Comparison of ENCODE assay signal across 8 mouse cellular contexts in genomic region chr1:193174143-193174733, GRCm38 (mm10). TPM values are rescaled to one million over a fixed set of nuclear protein-coding genes. Genes with fewer than 3 reads are reported as not detected.
DNase-seq lines count a peak whose midpoint lies in the region; ATAC-seq and TF ChIP-seq lines count a peak whose summit lies in the region.

No protein-coding gene starts in this region.

- H3K4me1 ChIP-seq in megakaryocyte, embryonic 14.5 days: peaks cover 66% of the 10 kb centered on the region
- H3K4me1 ChIP-seq in embryonic fibroblast, embryonic 13.5 days (ENCODE audit: control insufficient read depth, insufficient read depth, low read length): no peaks in the 10 kb centered on the region; the same call in 1 of the 2 replicates
- H3K4me1 ChIP-seq in limb, embryonic 10.5 days: peaks cover 23% of the 10 kb centered on the region
- peaks cover 22% of the 10 kb centered on the region for H3K4me1 ChIP-seq in stomach, embryonic 14.5 days (ENCODE audit: control insufficient read depth, insufficient read depth, low read length)

- 90% methylated on average over 13 of the region's 13 CpGs for WGBS in limb, embryonic 10.5 days
- 77% methylated on average over 13 of the region's 13 CpGs for WGBS in stomach, embryonic 14.5 days

- no peak for DNase-seq in limb, embryonic 10.5 days (ENCODE audit: low spot score)
- no peak for DNase-seq in urinary bladder, adult 2 months (ENCODE audit: low spot score)
- DNase-seq in cerebellum, adult 9-10 months: no peak
- DNase-seq in c-Kit-positive CD71-positive TER-119-positive erythroid progenitor cells, embryonic 14.5 days (ENCODE audit: low spot score): no peak

- peak overlapping the region; percentile 80; the same call in 1 of the 2 replicates for H3K9ac ChIP-seq in stomach, embryonic 14.5 days (replicated peaks; ENCODE audit: low read depth, low read length)

- ATAC-seq in megakaryocyte, adult 5-6 weeks (ENCODE audit: poor library complexity, severe bottlenecking): no peak
- ATAC-seq in stomach, embryonic 14.5 days (ENCODE audit: insufficient number of reproducible peaks, insufficient read depth, low FRiP score, low read depth): no peak

- H3K27me3 ChIP-seq in megakaryocyte, embryonic 14.5 days (replicated peaks): peaks cover under 1% of the 10 kb centered on the region
- H3K27me3 ChIP-seq in limb, embryonic 10.5 days (ENCODE audit: low read depth, poor library complexity, severe bottlenecking): no peaks in the 10 kb centered on the region
- H3K27me3 ChIP-seq in stomach, embryonic 14.5 days (ENCODE audit: control insufficient read depth, insufficient read depth, low read length): no peaks in the 10 kb centered on the region

- H3K27ac ChIP-seq in embryonic fibroblast, embryonic 13.5 days (ENCODE audit: insufficient read depth, low read length): no peak overlapping the region
- H3K27ac ChIP-seq in limb, embryonic 10.5 days: peak overlapping the region; percentile 91
- peak overlapping the region; percentile 84 for H3K27ac ChIP-seq in stomach, embryonic 14.5 days (ENCODE audit: low read length)

- peak overlapping the region; percentile 60 for H3K4me2 ChIP-seq in stomach, embryonic 14.5 days (replicated peaks; ENCODE audit: low read depth, low read length)

- no peaks in the 10 kb centered on the region for H3K9me3 ChIP-seq in megakaryocyte, embryonic 14.5 days
- no peaks in the 10 kb centered on the region for H3K9me3 ChIP-seq in limb, embryonic 10.5 days (replicated peaks)
- H3K9me3 ChIP-seq in stomach, embryonic 14.5 days (ENCODE audit: control insufficient read depth, low read depth, low read length): no peaks in the 10 kb centered on the region

- TF ChIP-seq CTCF in embryonic fibroblast, embryonic 13.5 days (IDR thresholded peaks at IDR 0.05; ENCODE audit: borderline replicate concordance, insufficient read depth, low read length): no peak

- 0 out of 2 replicates have a peak, but pooled peaks have one; percentile 3 for TF ChIP-seq POLR2A in embryonic fibroblast, embryonic 13.5 days (IDR thresholded peaks at IDR 0.05; ENCODE audit: low read depth, low read length)

- H3K4me3 ChIP-seq in megakaryocyte, embryonic 14.5 days (replicated peaks): peak overlapping the region; percentile 97
- peak overlapping the region; percentile 93 for H3K4me3 ChIP-seq in embryonic fibroblast, embryonic 13.5 days (ENCODE audit: insufficient read depth, low read length)
- peak overlapping the region; percentile 74 for H3K4me3 ChIP-seq in limb, embryonic 10.5 days
- H3K4me3 ChIP-seq in stomach, embryonic 14.5 days (ENCODE audit: low read depth, low read length): peak overlapping the region; percentile 77; the same call in 1 of the 2 replicates

- H3K36me3 ChIP-seq in megakaryocyte, embryonic 14.5 days (replicated peaks; ENCODE audit: low read length): peaks cover 32% of the 10 kb centered on the region
- no peaks in the 10 kb centered on the region for H3K36me3 ChIP-seq in limb, embryonic 10.5 days
- H3K36me3 ChIP-seq in stomach, embryonic 14.5 days (ENCODE audit: control insufficient read depth, insufficient read depth, low read length): no peaks in the 10 kb centered on the region

RNA-seq across cellular contexts. Expression of gene A130010J15Rik, which starts 6.4 kb away (rescaled TPM):
- 1.0 and 1.5 TPM in 2 replicates for polyA plus RNA-seq in megakaryocyte, embryonic 14.5 days (2012; ENCODE audit: insufficient read depth, low replicate concordance)
- 4.4 and 4.6 TPM in 2 replicates for total RNA-seq in megakaryocyte, adult 5-6 weeks (2015)
- total RNA-seq in megakaryocyte, adult 5-6 weeks (2017): 4.6 and 5.2 TPM in 2 replicates
- polyA plus RNA-seq in embryonic fibroblast, embryonic 13.5 days (2011; ENCODE audit: insufficient read length, low read depth, missing spikeins): 5.4 and 10.7 TPM in 2 replicates
- polyA plus RNA-seq in limb, embryonic 10.5 days (2016; fragmentation: Nextera tagmentation; extraction: Ambion mirVana): 16.7 and 18.4 TPM in 2 replicates
- polyA plus RNA-seq in stomach, embryonic 14.5 days (2014; fragmentation: Nextera tagmentation; extraction: Ambion mirVana): 16.6 and 18.5 TPM in 2 replicates
- 9.8 and 13.3 TPM in 2 replicates for polyA plus RNA-seq in urinary bladder, adult 2 months (2012; rRNA removed)

RNA-seq across cellular contexts. Expression of gene Irf6, which starts 21.3 kb away (rescaled TPM):
- not detected in 2 replicates for polyA plus RNA-seq in megakaryocyte, embryonic 14.5 days (2012; ENCODE audit: insufficient read depth, low replicate concordance)
- total RNA-seq in megakaryocyte, adult 5-6 weeks (2015): 0.21 TPM in 1 of 2 replicates, not detected in the other
- 0.24 and 0.26 TPM in 2 replicates for total RNA-seq in megakaryocyte, adult 5-6 weeks (2017)
- polyA plus RNA-seq in embryonic fibroblast, embryonic 13.5 days (2011; ENCODE audit: insufficient read length, low read depth, missing spikeins): 0.32 and 1.3 TPM in 2 replicates
- 8.0 and 8.9 TPM in 2 replicates for polyA plus RNA-seq in limb, embryonic 10.5 days (2016; fragmentation: Nextera tagmentation; extraction: Ambion mirVana)
- polyA plus RNA-seq in stomach, embryonic 14.5 days (2014; fragmentation: Nextera tagmentation; extraction: Ambion mirVana): 56.6 and 61.0 TPM in 2 replicates
- polyA plus RNA-seq in urinary bladder, adult 2 months (2012; rRNA removed): 24.9 and 27.8 TPM in 2 replicates

RNA-seq across cellular contexts. Expression of gene Traf3ip3, which starts 27.3 kb away (rescaled TPM):
- 7.6 and 33.7 TPM in 2 replicates for polyA plus RNA-seq in megakaryocyte, embryonic 14.5 days (2012; ENCODE audit: insufficient read depth, low replicate concordance)
- total RNA-seq in megakaryocyte, adult 5-6 weeks (2015): 86.6 and 94.4 TPM in 2 replicates
- 141 and 142 TPM in 2 replicates for total RNA-seq in megakaryocyte, adult 5-6 weeks (2017)
- not detected in 2 replicates for polyA plus RNA-seq in embryonic fibroblast, embryonic 13.5 days (2011; ENCODE audit: insufficient read length, low read depth, missing spikeins)
- polyA plus RNA-seq in limb, embryonic 10.5 days (2016; fragmentation: Nextera tagmentation; extraction: Ambion mirVana): 1.0 and 1.5 TPM in 2 replicates
- polyA plus RNA-seq in stomach, embryonic 14.5 days (2014; fragmentation: Nextera tagmentation; extraction: Ambion mirVana): 1.4 and 2.8 TPM in 2 replicates
- polyA plus RNA-seq in urinary bladder, adult 2 months (2012; rRNA removed): 2.2 and 2.9 TPM in 2 replicates

RNA-seq across cellular contexts. Expression of gene Lamb3, which starts 33.3 kb away (rescaled TPM):
- 0.31 TPM in 1 of 2 replicates, not detected in the other for polyA plus RNA-seq in megakaryocyte, embryonic 14.5 days (2012; ENCODE audit: insufficient read depth, low replicate concordance)
- total RNA-seq in megakaryocyte, adult 5-6 weeks (2015): 2.2 and 3.4 TPM in 2 replicates
- total RNA-seq in megakaryocyte, adult 5-6 weeks (2017): 2.5 and 6.5 TPM in 2 replicates
- not detected in 2 replicates for polyA plus RNA-seq in embryonic fibroblast, embryonic 13.5 days (2011; ENCODE audit: insufficient read length, low read depth, missing spikeins)
- polyA plus RNA-seq in limb, embryonic 10.5 days (2016; fragmentation: Nextera tagmentation; extraction: Ambion mirVana): 0.40 and 0.81 TPM in 2 replicates
- polyA plus RNA-seq in stomach, embryonic 14.5 days (2014; fragmentation: Nextera tagmentation; extraction: Ambion mirVana): 9.7 and 13.7 TPM in 2 replicates
- polyA plus RNA-seq in urinary bladder, adult 2 months (2012; rRNA removed): 22.3 and 26.3 TPM in 2 replicates

RNA-seq across cellular contexts. Expression of gene Diexf, which starts 44.2 kb away (rescaled TPM):
- polyA plus RNA-seq in megakaryocyte, embryonic 14.5 days (2012; ENCODE audit: insufficient read depth, low replicate concordance): 0.84 TPM in 1 of 2 replicates, not detected in the other
- total RNA-seq in megakaryocyte, adult 5-6 weeks (2015): 4.4 and 5.8 TPM in 2 replicates
- 8.4 and 10.4 TPM in 2 replicates for total RNA-seq in megakaryocyte, adult 5-6 weeks (2017)
- 22.3 and 25.4 TPM in 2 replicates for polyA plus RNA-seq in embryonic fibroblast, embryonic 13.5 days (2011; ENCODE audit: insufficient read length, low read depth, missing spikeins)
- polyA plus RNA-seq in limb, embryonic 10.5 days (2016; fragmentation: Nextera tagmentation; extraction: Ambion mirVana): 10.1 and 11.5 TPM in 2 replicates
- 10.6 and 10.9 TPM in 2 replicates for polyA plus RNA-seq in stomach, embryonic 14.5 days (2014; fragmentation: Nextera tagmentation; extraction: Ambion mirVana)
- 13.0 and 16.4 TPM in 2 replicates for polyA plus RNA-seq in urinary bladder, adult 2 months (2012; rRNA removed)
